ENCODE assay signal across 15 mouse cellular contexts in the genomic region with DNA sequence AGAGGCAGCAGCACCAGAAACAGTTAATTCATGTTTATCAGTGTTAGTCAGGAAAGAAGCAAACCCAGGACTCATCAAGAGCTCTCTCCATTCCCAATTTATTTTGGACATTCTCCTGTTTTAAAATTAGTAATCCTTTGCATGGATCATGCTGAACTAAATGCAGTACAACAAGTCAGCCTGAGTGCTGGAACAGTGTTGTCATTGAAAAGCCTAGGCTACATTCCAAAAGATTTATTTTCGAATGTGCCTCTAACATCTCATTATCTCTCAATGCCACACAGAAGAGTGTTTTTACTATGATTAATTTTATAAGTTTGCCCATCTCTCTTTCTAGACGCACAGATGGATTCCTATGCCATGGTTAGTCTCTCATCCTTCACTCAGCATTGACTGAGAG. TPM values are rescaled to one million over a fixed set of nuclear protein-coding genes. Genes with fewer than 3 reads are reported as not detected.
"Had no signal": no experiment of that assay in that cellular context is flagged by ENCODE, and none has a peak within 500 bp of the region (broad histone marks: within the 10 kb centered on the region; RNA-seq: fewer than 3 reads in every experiment).

No protein-coding gene starts in this region.

- DNase-seq: kidney, adult 2 months; kidney, postnatal 10 days; kidney, postnatal 36 days; liver, embryonic 13.5 days; lung, adult 2 months; lung, postnatal 14 days; lung, postnatal 4 days; midbrain, embryonic 14.5 days; right cerebral cortex, postnatal 14 days; spleen, adult 18-20 months; thymus, adult 18-20 months; thymus, postnatal 36 days had no signal

- ATAC-seq: intestine, postnatal 0 days had no signal

RNA-seq across cellular contexts. Expression of gene Cntn3, which starts 27.9 kb away (rescaled TPM):
- total RNA-seq: liver, adult 2 months; megakaryocyte-erythroid progenitor cell, adult 5-6 weeks had no signal
